Mouse (Mus musculus) CH12.LX (cell line): Measurements from ENCODE around the gene Fam53a.

Source experiments
- CTCF ChIP-seq, 2 experiments: IDR thresholded peaks in 1 of 2; conservative IDR thresholded peaks in 1 of 2; 2 replicates each; pipeline ENCODE4 v1.5.1; 2011 to 2012; ENCODE audit warnings: low read depth in 2 of 2, low read length in 2 of 2, improper control_type of control experiment in 1 of 2, inconsistent platforms in 1 of 2, mild to moderate bottlenecking in 1 of 2, moderate library complexity in 1 of 2
- EP300 ChIP-seq: IDR thresholded peaks from 2 replicates; pipeline ENCODE4 v1.6.1; 2011; ENCODE audit warnings: low read length, improper control_type of control experiment
- JUND ChIP-seq: conservative IDR thresholded peaks from 2 replicates; pipeline ENCODE4 v1.6.1; 2011; ENCODE audit warnings: low read depth, low read length, improper control_type of control experiment
- MAFK ChIP-seq: IDR thresholded peaks from 2 replicates; pipeline ENCODE4 v1.6.1; 2011; ENCODE audit warnings: low read length, improper control_type of control experiment; ENCODE audit not compliant: insufficient replicate concordance
- MYC ChIP-seq: IDR thresholded peaks from 2 replicates; pipeline ENCODE4 v1.6.1; 2011; ENCODE audit warnings: low read depth, mild to moderate bottlenecking, improper control_type of control experiment, low read length
- USF1 ChIP-seq: IDR thresholded peaks from 2 replicates; pipeline ENCODE4 v1.6.1; 2014; ENCODE audit warnings: low read depth, mild to moderate bottlenecking, inconsistent platforms, low read length, improper control_type of control experiment
- ZNF384 ChIP-seq: IDR thresholded peaks from 2 replicates; pipeline ENCODE4 v1.6.1; 2012; ENCODE audit warnings: low read depth, low read length, improper control_type of control experiment, inconsistent platforms

DNA sequence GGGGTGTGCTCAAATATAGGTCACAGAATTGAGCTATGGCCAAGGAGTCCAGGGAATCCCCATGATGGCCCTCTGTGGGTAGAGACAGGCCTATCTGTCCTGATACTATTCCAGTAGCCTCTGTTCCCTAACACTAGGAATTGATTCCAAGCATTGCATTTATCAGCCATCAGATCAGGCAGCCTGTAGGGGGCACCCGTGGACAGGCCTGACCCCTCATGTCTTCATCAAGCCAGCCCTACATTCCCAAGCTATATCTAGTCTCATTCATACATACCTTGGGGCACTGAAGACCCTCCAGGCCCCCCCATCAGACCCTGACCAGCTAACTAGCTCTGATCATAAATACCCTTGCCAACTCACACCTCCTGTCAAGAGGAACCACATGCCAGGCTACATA lies 46.5 kb upstream of the Fam53a start:
- TF ChIP-seq USF1, result no peak
- no peak for TF ChIP-seq JUND
- no peak for TF ChIP-seq MAFK
- TF ChIP-seq EP300, result no peak
- no peak for TF ChIP-seq ZNF384
- TF ChIP-seq CTCF (conservative IDR thresholded peaks at IDR 0.05 in 1 of 2, IDR thresholded peaks at IDR 0.05 in 1 of 2; ENCODE audit: low read depth in 2 of 2, low read length in 2 of 2), result peak; percentile 65 to 75
- no peak for TF ChIP-seq MYC
